15 mouse cellular contexts compared by ENCODE assay signal in genomic region chr14:47632419-47632818, GRCm38 (mm10).
"Had no signal": no experiment of that assay in that cellular context is flagged by ENCODE, and none has a peak within 500 bp of the region (broad histone marks: within the 10 kb centered on the region; RNA-seq: fewer than 3 reads in every experiment).

No protein-coding gene starts in this region.

- H3K27me3 ChIP-seq: limb, embryonic 15.5 days; liver, embryonic 12.5 days; neural tube, embryonic 15.5 days had no signal

- H3K9me3 ChIP-seq: limb, embryonic 15.5 days; liver, embryonic 12.5 days; midbrain, embryonic 10.5 days; neural tube, embryonic 15.5 days had no signal

- DNase-seq: kidney, postnatal 36 days; lung, embryonic 14.5 days; lung, postnatal 10 days; lung, postnatal 4 days; midbrain, embryonic 14.5 days; right cerebral cortex, adult 18-20 months; right cerebral cortex, postnatal 25 days; thymus, postnatal 4 days had no signal

- H3K4me2 ChIP-seq: limb, embryonic 15.5 days; liver, embryonic 12.5 days; lung, embryonic 14.5 days; neural tube, embryonic 15.5 days had no signal

- H3K9ac ChIP-seq: limb, embryonic 15.5 days; liver, embryonic 12.5 days; lung, embryonic 14.5 days; neural tube, embryonic 15.5 days had no signal

- H3K36me3 ChIP-seq: limb, embryonic 15.5 days; liver, embryonic 12.5 days; midbrain, embryonic 10.5 days; neural tube, embryonic 15.5 days had no signal

- ATAC-seq: liver, embryonic 12.5 days had no signal

- H3K4me3 ChIP-seq: left cerebral cortex, adult 2 months; limb, embryonic 15.5 days; liver, embryonic 12.5 days; midbrain, embryonic 10.5 days; myocyte; neural tube, embryonic 15.5 days had no signal

- H3K27ac ChIP-seq: kidney, postnatal 0 days; left cerebral cortex, adult 2 months; limb, embryonic 15.5 days; liver, embryonic 12.5 days; midbrain, embryonic 10.5 days; neural tube, embryonic 15.5 days had no signal
